ENCODE assay signal across 20 mouse cellular contexts in genomic region chr15:3388485-3388884, GRCm38 (mm10).
DNase-seq lines count a peak whose midpoint lies in the region; ATAC-seq and TF ChIP-seq lines count a peak whose summit lies in the region.
"Had no signal": no experiment of that assay in that cellular context is flagged by ENCODE, and none has a peak within 500 bp of the region (broad histone marks: within the 10 kb centered on the region; RNA-seq: fewer than 3 reads in every experiment).

No protein-coding gene starts in this region.

- no peaks in the 10 kb centered on the region; the same call in 1 of the 2 replicates for H3K9me3 ChIP-seq in lung, embryonic 14.5 days (ENCODE audit: low read depth, low read length)
- no peaks in the 10 kb centered on the region for H3K9me3 ChIP-seq in embryonic facial prominence, embryonic 12.5 days
- H3K9me3 ChIP-seq in stomach, embryonic 16.5 days (replicated peaks; ENCODE audit: control insufficient read depth, low read length): no peaks in the 10 kb centered on the region
- H3K9me3 ChIP-seq: heart, embryonic 15.5 days; limb, embryonic 12.5 days; midbrain, embryonic 10.5 days; neural tube, embryonic 15.5 days had no signal

- DNase-seq in heart, adult 8-10 months (ENCODE audit: low spot score): peak; percentile 50
- DNase-seq in heart, adult 11 months: no peak
- peak; percentile 79 for DNase-seq in lung, embryonic 14.5 days
- DNase-seq in lung, postnatal 4 days: no peak
- DNase-seq: adrenal gland, adult 8-10 months; B cell, adult 2 months; cerebellum, adult 8-10 months; forebrain, postnatal 0 days; gastrocnemius, postnatal 10 days; kidney, adult 9 months; retina, postnatal 1 day; thymus, postnatal 25 days had no signal

- no peaks in the 10 kb centered on the region for H3K36me3 ChIP-seq in lung, embryonic 14.5 days (ENCODE audit: insufficient read depth)
- H3K36me3 ChIP-seq in embryonic facial prominence, embryonic 12.5 days: no peaks in the 10 kb centered on the region
- H3K36me3 ChIP-seq in stomach, embryonic 16.5 days (ENCODE audit: control insufficient read depth, insufficient read depth, low read length): no peaks in the 10 kb centered on the region
- H3K36me3 ChIP-seq: heart, embryonic 15.5 days; limb, embryonic 12.5 days; midbrain, embryonic 10.5 days; neural tube, embryonic 15.5 days had no signal

- WGBS in lung, embryonic 14.5 days: 38% methylated on average over 2 of the region's 2 CpGs
- WGBS in embryonic facial prominence, embryonic 12.5 days: 28% methylated on average over 2 of the region's 2 CpGs
- WGBS in stomach, embryonic 16.5 days: 34% methylated on average over 2 of the region's 2 CpGs

- H3K4me2 ChIP-seq in lung, embryonic 14.5 days: no peak overlapping the region
- no peak overlapping the region for H3K4me2 ChIP-seq in embryonic facial prominence, embryonic 12.5 days (replicated peaks)
- no peak overlapping the region for H3K4me2 ChIP-seq in stomach, embryonic 16.5 days (ENCODE audit: low read depth, low read length)
- H3K4me2 ChIP-seq: heart, embryonic 15.5 days; limb, embryonic 12.5 days; neural tube, embryonic 15.5 days had no signal

- no peak overlapping the region for H3K27ac ChIP-seq in lung, embryonic 14.5 days (ENCODE audit: low read depth)
- 0 out of 2 replicates have a peak overlapping the region, but pooled peaks have one; percentile 70 for H3K27ac ChIP-seq in embryonic facial prominence, embryonic 12.5 days
- peak overlapping the region; percentile 66; the same call in 1 of the 2 replicates for H3K27ac ChIP-seq in stomach, embryonic 16.5 days (ENCODE audit: low read length)
- H3K27ac ChIP-seq: heart, embryonic 15.5 days; hindbrain, postnatal 0 days; limb, embryonic 12.5 days; midbrain, embryonic 10.5 days; neural tube, embryonic 15.5 days had no signal

- H3K4me3 ChIP-seq in lung, embryonic 14.5 days (ENCODE audit: low read depth, low read length): no peak overlapping the region
- H3K4me3 ChIP-seq in embryonic facial prominence, embryonic 12.5 days: no peak overlapping the region
- H3K4me3 ChIP-seq in stomach, embryonic 16.5 days (replicated peaks; ENCODE audit: low read length): no peak overlapping the region
- H3K4me3 ChIP-seq: heart, embryonic 15.5 days; limb, embryonic 12.5 days; midbrain, embryonic 10.5 days; neural tube, embryonic 15.5 days had no signal

- no peaks in the 10 kb centered on the region; the same call in 1 of the 2 replicates for H3K4me1 ChIP-seq in lung, embryonic 14.5 days (ENCODE audit: insufficient read depth)
- peaks cover 3% of the 10 kb centered on the region; the same call in 1 of the 2 replicates for H3K4me1 ChIP-seq in embryonic facial prominence, embryonic 12.5 days
- H3K4me1 ChIP-seq in stomach, embryonic 16.5 days (ENCODE audit: control insufficient read depth, insufficient read depth, low read length): peaks cover 13% of the 10 kb centered on the region
- H3K4me1 ChIP-seq: heart, embryonic 15.5 days; limb, embryonic 12.5 days; midbrain, embryonic 10.5 days; neural tube, embryonic 15.5 days had no signal

- no peak overlapping the region for H3K9ac ChIP-seq in lung, embryonic 14.5 days
- H3K9ac ChIP-seq in embryonic facial prominence, embryonic 12.5 days: no peak overlapping the region
- H3K9ac ChIP-seq in stomach, embryonic 16.5 days (ENCODE audit: low read length): no peak overlapping the region
- H3K9ac ChIP-seq: forebrain, postnatal 0 days; heart, embryonic 15.5 days; limb, embryonic 12.5 days; neural tube, embryonic 15.5 days had no signal

- peak; percentile 58 for ATAC-seq in lung, embryonic 14.5 days (ENCODE audit: insufficient read depth)
- no peak for ATAC-seq in embryonic facial prominence, embryonic 12.5 days (ENCODE audit: insufficient number of reproducible peaks, insufficient read depth, low FRiP score, low TSS enrichment)
- ATAC-seq in stomach, embryonic 16.5 days (ENCODE audit: insufficient read depth, low FRiP score): no peak; the same call in 1 of the 2 replicates
- no peak for ATAC-seq in granulocyte monocyte progenitor cell, adult 5-6 weeks (replicated peaks; ENCODE audit: poor library complexity, severe bottlenecking)
- ATAC-seq: forebrain, postnatal 0 days; hindbrain, postnatal 0 days had no signal

- H3K27me3 ChIP-seq in lung, embryonic 14.5 days (ENCODE audit: insufficient read depth, low read length): no peaks in the 10 kb centered on the region
- H3K27me3 ChIP-seq in embryonic facial prominence, embryonic 12.5 days: no peaks in the 10 kb centered on the region
- no peaks in the 10 kb centered on the region for H3K27me3 ChIP-seq in stomach, embryonic 16.5 days (ENCODE audit: control insufficient read depth, insufficient read depth, low read length)
- H3K27me3 ChIP-seq: heart, embryonic 15.5 days; limb, embryonic 12.5 days; neural tube, embryonic 15.5 days had no signal

- TF ChIP-seq CTCF in lung, embryonic 14.5 days (IDR thresholded peaks at IDR 0.05; ENCODE audit: low read depth): no peak

Comparison
In these comparisons a context has a peak if more than half of its experiments do, and no peak if none do; other contexts are left out.
1. DNase-seq: peak in heart, adult 8-10 months (single experiment) and lung, embryonic 14.5 days (single experiment); none in heart, adult 11 months (single experiment) and lung, postnatal 4 days (0 of 2).